Mouse (Mus musculus) c-Kit-negative CD71-positive TER-119-positive erythroid progenitor cells, embryonic 14.5 days (primary cell): ENCODE measurements around the gene Slamf9.

Experiments
- DNase-seq: peaks from one replicate; pipeline ENCODE4 v3.0.0-alpha.2; 2013; ENCODE audit warnings: low read depth, low spot score

Slamf9 gene

GRCm38 (mm10) chr1:172461602-172462001, 13.6 kb upstream of the Slamf9 start:
- DNase-seq: no peak

- no peak for DNase-seq
Observed at GRCm38 (mm10) chr1:172462534-172462933, 12.6 kb upstream of the Slamf9 start.

- no peak for DNase-seq
Observed at GRCm38 (mm10) chr1:172463387-172464333, 11.5 kb upstream of the Slamf9 start.

- DNase-seq: no peak
Observed at GRCm38 (mm10) chr1:172468301-172468877, 6.8 kb upstream of the Slamf9 start.

GRCm38 (mm10) chr1:172469373-172469772, 5.8 kb upstream of the Slamf9 start:
- no peak for DNase-seq

GRCm38 (mm10) chr1:172469810-172470448, 5.2 kb upstream of the Slamf9 start:
- no peak for DNase-seq

- no peak for DNase-seq
Observed at GRCm38 (mm10) chr1:172472909-172473308, 2.2 kb upstream of the Slamf9 start.

GRCm38 (mm10) chr1:172474196-172474595, 962 bp upstream of the Slamf9 start:
- no peak for DNase-seq

GRCm38 (mm10) chr1:172478020-172478419, 2.9 kb downstream of the Slamf9 start:
- no peak for DNase-seq

- DNase-seq: no peak
Observed at GRCm38 (mm10) chr1:172480376-172480775, 5.2 kb downstream of the Slamf9 start.

GRCm38 (mm10) chr1:172481111-172481510, 6.0 kb downstream of the Slamf9 start:
- DNase-seq: no peak

- no peak for DNase-seq
Observed at GRCm38 (mm10) chr1:172481540-172482280, 6.6 kb downstream of the Slamf9 start, which contains the start of gene Igsf9. TSS of gene Igsf9 (plus strand) at chr1:172481788.

- no peak for DNase-seq
Observed at GRCm38 (mm10) chr1:172482518-172483360, 7.6 kb downstream of the Slamf9 start.

GRCm38 (mm10) chr1:172483361-172483660, 8.2 kb downstream of the Slamf9 start:
- no peak for DNase-seq

- DNase-seq: no peak
Observed at GRCm38 (mm10) chr1:172484236-172484635, 9.1 kb downstream of the Slamf9 start.

- no peak for DNase-seq
Observed at GRCm38 (mm10) chr1:172484671-172485070, 9.5 kb downstream of the Slamf9 start.

GRCm38 (mm10) chr1:172485821-172486220, 10.7 kb downstream of the Slamf9 start:
- no peak for DNase-seq

GRCm38 (mm10) chr1:172486236-172486635, 11.1 kb downstream of the Slamf9 start:
- DNase-seq: no peak

GRCm38 (mm10) chr1:172486651-172487050, 11.5 kb downstream of the Slamf9 start:
- DNase-seq: no peak

GRCm38 (mm10) chr1:172487859-172488258, 12.7 kb downstream of the Slamf9 start:
- DNase-seq: no peak

GRCm38 (mm10) chr1:172488831-172489230, 13.7 kb downstream of the Slamf9 start:
- DNase-seq: no peak
